Mouse (Mus musculus) layer of hippocampus, postnatal 36 days (tissue): Measurements from ENCODE around the gene Kcnd2. TPM values are rescaled to one million over a fixed set of nuclear protein-coding genes. Genes with fewer than 3 reads are reported as not detected.
A peak's percentile ranks its signal among the peaks of the same experiment; 100 is the strongest.

ENCODE experiments used
- DNase-seq, 2 experiments: peaks; one replicate each; pipeline ENCODE4 v3.0.0; 2022
- total RNA-seq, 2 experiments: library from RNA; stranded (reverse); gene quantifications; 2 replicates each; pipeline ENCODE4 v1.2.3; 2021

Gene Kcnd2
- total RNA-seq, 2 experiments from 2014 or later = 101 to 107 TPM

- peak; percentile 8 to 14 for DNase-seq
Measured at GRCm38 (mm10) chr6:21424202-21424785, 209.0 kb downstream of the Kcnd2 start.

- no peak for DNase-seq
Measured at GRCm38 (mm10) chr6:21431120-21431519, 215.8 kb downstream of the Kcnd2 start.

GRCm38 (mm10) chr6:21464719-21465118 is 249.4 kb downstream of the Kcnd2 start:
- DNase-seq = no peak

- no peak for DNase-seq
Measured at GRCm38 (mm10) chr6:21471891-21472544, 256.7 kb downstream of the Kcnd2 start.

GRCm38 (mm10) chr6:21482714-21483113 is 267.4 kb downstream of the Kcnd2 start:
- no peak for DNase-seq

GRCm38 (mm10) chr6:21488536-21488935 is 273.2 kb downstream of the Kcnd2 start:
- no peak for DNase-seq

GRCm38 (mm10) chr6:21502921-21503320 is 287.6 kb downstream of the Kcnd2 start:
- DNase-seq = no peak

- no peak for DNase-seq
Measured at GRCm38 (mm10) chr6:21510621-21511239, 295.4 kb downstream of the Kcnd2 start.

- DNase-seq = no peak
Measured at GRCm38 (mm10) chr6:21520351-21520750, 305.0 kb downstream of the Kcnd2 start.

- no peak for DNase-seq
Measured at GRCm38 (mm10) chr6:21527489-21528074, 312.3 kb downstream of the Kcnd2 start.

- DNase-seq = no peak
Measured at GRCm38 (mm10) chr6:21534009-21534408, 318.7 kb downstream of the Kcnd2 start.

- no peak for DNase-seq
Measured at GRCm38 (mm10) chr6:21534820-21535219, 319.5 kb downstream of the Kcnd2 start.

- DNase-seq = peak in 1 of 2 experiments; percentile 18
Measured at GRCm38 (mm10) chr6:21551501-21551900, 336.2 kb downstream of the Kcnd2 start.

GRCm38 (mm10) chr6:21570964-21571363 is 355.7 kb downstream of the Kcnd2 start:
- DNase-seq = no peak

GRCm38 (mm10) chr6:21590156-21590555 is 374.9 kb downstream of the Kcnd2 start:
- DNase-seq = no peak

- no peak for DNase-seq
Measured at GRCm38 (mm10) chr6:21597424-21597823, 382.1 kb downstream of the Kcnd2 start.

GRCm38 (mm10) chr6:21609381-21610059 is 394.2 kb downstream of the Kcnd2 start:
- no peak for DNase-seq

GRCm38 (mm10) chr6:21629989-21630388 is 414.7 kb downstream of the Kcnd2 start:
- DNase-seq = no peak

GRCm38 (mm10) chr6:21655681-21656080 is 440.4 kb downstream of the Kcnd2 start:
- DNase-seq = no peak

GRCm38 (mm10) chr6:21664135-21664534 is 448.8 kb downstream of the Kcnd2 start:
- DNase-seq = no peak

GRCm38 (mm10) chr6:21664638-21665037 is 449.3 kb downstream of the Kcnd2 start:
- DNase-seq = no peak

GRCm38 (mm10) chr6:21684252-21684651 is 468.9 kb downstream of the Kcnd2 start:
- DNase-seq = no peak

- DNase-seq = no peak
Measured at GRCm38 (mm10) chr6:21686388-21686787, 471.1 kb downstream of the Kcnd2 start.
